Mouse (Mus musculus) ES-E14 (cell line): Measurements from ENCODE around the gene Plscr2. TPM values are rescaled to one million over a fixed set of nuclear protein-coding genes. Genes with fewer than 3 reads are reported as not detected.
A peak's percentile ranks its signal among the peaks of the same experiment; 100 is the strongest.

ENCODE experiments used
- DNase-seq: peaks from one replicate; pipeline ENCODE4 v3.0.0-alpha.2; 2013; ENCODE audit warnings: low read depth, low spot score
- H3K27ac ChIP-seq: 2 replicates; pipeline ENCODE4 v1.5.1; 2012; ENCODE audit warnings: low read depth, mild to moderate bottlenecking, low read length, moderate library complexity, mixed read lengths; ENCODE audit not compliant: poor library complexity, insufficient read depth, severe bottlenecking
- H3K36me3 ChIP-seq: 2 replicates; pipeline ENCODE4 v1.6.1; 2012; ENCODE audit warnings: mild to moderate bottlenecking, low read length, moderate library complexity, mixed read lengths; ENCODE audit not compliant: control insufficient read depth, poor library complexity, insufficient read depth, severe bottlenecking
- H3K4me1 ChIP-seq, 2 experiments: fragments of 150-350 bp in 1 of 2; sonication (generic) in 1 of 2; 2 replicates each; pipeline ENCODE4 v1.6.1; 2012; ENCODE audit warnings: low read length in 2 of 2, mild to moderate bottlenecking in 1 of 2, mixed read lengths in 1 of 2; ENCODE audit not compliant: control insufficient read depth in 2 of 2, insufficient read depth in 2 of 2, poor library complexity in 1 of 2
- H3K4me3 ChIP-seq, 2 experiments: fragments of 150-350 bp in 1 of 2; sonication (generic) in 1 of 2; 2 replicates each; pipeline ENCODE4 v1.5.1; 2012; ENCODE audit warnings: low read length in 2 of 2, low read depth in 1 of 2, mild to moderate bottlenecking in 1 of 2, mixed read lengths in 1 of 2; ENCODE audit not compliant: insufficient read depth in 1 of 2, poor library complexity in 1 of 2, severe bottlenecking in 1 of 2
- H3K9ac ChIP-seq: 2 replicates; pipeline ENCODE4 v1.6.1; 2012; ENCODE audit warnings: low read depth, mild to moderate bottlenecking, low read length, mixed read lengths; ENCODE audit not compliant: poor library complexity, insufficient read depth, severe bottlenecking
- H3K9me3 ChIP-seq: fragments of 150-350 bp; sonication (generic); 2 replicates; pipeline ENCODE4 v1.6.1; 2012; ENCODE audit warnings: low read depth, mild to moderate bottlenecking, low read length; ENCODE audit not compliant: control insufficient read depth, insufficient read depth
- CHD2 ChIP-seq: IDR thresholded peaks from 2 replicates; pipeline ENCODE4 v1.6.1; 2014; ENCODE audit warnings: mild to moderate bottlenecking, low read depth, low read length, inconsistent platforms
- HCFC1 ChIP-seq: IDR thresholded peaks from 2 replicates; pipeline ENCODE4 v1.6.1; 2012; ENCODE audit warnings: low read length, inconsistent platforms, borderline replicate concordance; ENCODE audit not compliant: insufficient read depth
- MAFK ChIP-seq: IDR thresholded peaks from 2 replicates; pipeline ENCODE4 v1.6.1; 2014; ENCODE audit warnings: mild to moderate bottlenecking, low read depth, low read length, inconsistent platforms; ENCODE audit not compliant: insufficient read depth
- ZC3H11A ChIP-seq: IDR thresholded peaks from 2 replicates; pipeline ENCODE4 v1.6.1; 2012; ENCODE audit warnings: low read depth, mild to moderate bottlenecking, inconsistent platforms, low read length, borderline replicate concordance
- ZNF384 ChIP-seq: IDR thresholded peaks from 2 replicates; pipeline ENCODE4 v1.6.1; 2012; ENCODE audit warnings: low read depth, low read length, inconsistent platforms
- in situ Hi-C, 2 experiments: fragments of 600-800 bp; cut with MboI; formaldehyde crosslinking; loops; one replicate each; pipeline ENCODE4 v1.15.1; 2025; ENCODE audit warnings: low sequenced_read_pairs in 2 of 2, inconsistent platforms in 1 of 2; ENCODE audit not compliant: unreplicated experiment in 2 of 2
- total RNA-seq: library from RNA; depleted of rRNA; stranded (reverse); fragments of 300-350 nt; gene quantifications from 2 replicates; pipeline ENCODE4 v1.2.3, GENCODE M21; 2012

Plscr2 gene
- total RNA-seq, 1 experiment: 1.7 TPM

- TF ChIP-seq MAFK (no peak), ZNF384 (no peak), HCFC1 (no peak), ZC3H11A (no peak), CHD2 (no peak)
- H3K27ac ChIP-seq: peak overlapping the region; percentile 91
- H3K9me3 ChIP-seq: no peaks in the 10 kb centered on the region
Observed at GRCm38 (mm10) chr9:92249987-92250772, 25.2 kb upstream of the Plscr2 start.

GRCm38 (mm10) chr9:92252718-92253117 is 22.7 kb upstream of the Plscr2 start:
- DNase-seq: no peak
- in situ Hi-C loops: no loop called here
- H3K9ac ChIP-seq: no peak overlapping the region
- no peaks in the 10 kb centered on the region; a peak in 1 of 4 replicates for H3K4me1 ChIP-seq
- H3K27ac ChIP-seq: no peak overlapping the region
- TF ChIP-seq MAFK (no peak), CHD2 (no peak), ZNF384 (no peak), HCFC1 (no peak), ZC3H11A (no peak)
- H3K4me3 ChIP-seq: no peak overlapping the region
- no peaks in the 10 kb centered on the region for H3K36me3 ChIP-seq
- H3K9me3 ChIP-seq: no peaks in the 10 kb centered on the region

More at GRCm38 (mm10) chr9:92249987-92250772, 25.2 kb upstream of the Plscr2 start:
- Histone ChIP-seq H3K4me3 (peak overlapping the region; percentile 73 to 90), H3K4me1 (no peaks in the 10 kb centered on the region; a peak in 1 of 4 replicates), H3K9ac (peak overlapping the region; percentile 80), H3K36me3 (no peaks in the 10 kb centered on the region)
- peak; percentile 68 for DNase-seq
- in situ Hi-C loops: no loop called here

GRCm38 (mm10) chr9:92253585-92254321 is 21.6 kb upstream of the Plscr2 start:
- TF ChIP-seq CHD2: no peak
- TF ChIP-seq HCFC1: no peak
- no peak for TF ChIP-seq ZNF384
- no peak for TF ChIP-seq ZC3H11A
- no peak for TF ChIP-seq MAFK

GRCm38 (mm10) chr9:92260481-92261159 is 14.8 kb upstream of the Plscr2 start:
- in situ Hi-C loops: no loop called here
- Histone ChIP-seq H3K36me3 (no peaks in the 10 kb centered on the region; the same call in none of the 2 replicates), H3K27ac (no peak overlapping the region; the same call in 1 of the 2 replicates), H3K9ac (no peak overlapping the region), H3K4me1 (peaks cover 1 to 10% of the 10 kb centered on the region in 2 experiments; a peak in 3 of 4 replicates), H3K9me3 (no peaks in the 10 kb centered on the region), H3K4me3 (no peak overlapping the region)
- TF ChIP-seq CHD2: peak; percentile 77; the same call in 1 of the 2 replicates
- no peak for TF ChIP-seq ZC3H11A
- DNase-seq: peak; percentile 67

More at GRCm38 (mm10) chr9:92253585-92254321, 21.6 kb upstream of the Plscr2 start:
- H3K4me1 ChIP-seq: no peaks in the 10 kb centered on the region; a peak in 1 of 4 replicates
- H3K36me3 ChIP-seq: no peaks in the 10 kb centered on the region
- no peak overlapping the region for H3K4me3 ChIP-seq
- no peak overlapping the region for H3K27ac ChIP-seq
- no peak for DNase-seq
- in situ Hi-C loops: no loop called here
- no peaks in the 10 kb centered on the region for H3K9me3 ChIP-seq
- no peak overlapping the region for H3K9ac ChIP-seq
